Mouse (Mus musculus) bone marrow, adult 2 months (tissue): ENCODE results near the gene Mitf.

Source experiments
- CTCF ChIP-seq: fragments of 200-500 bp; IDR thresholded peaks from 2 replicates; pipeline ENCODE4 v1.5.1; 2011; ENCODE audit warnings: low read length, control low read depth; ENCODE audit not compliant: control insufficient read depth, insufficient read depth
- POLR2A ChIP-seq: fragments of 200-500 bp; IDR thresholded peaks from 2 replicates; pipeline ENCODE4 v1.6.1; 2011; ENCODE audit warnings: low read depth, mild to moderate bottlenecking, control low read depth, low read length, borderline replicate concordance; ENCODE audit not compliant: control insufficient read depth

DNA sequence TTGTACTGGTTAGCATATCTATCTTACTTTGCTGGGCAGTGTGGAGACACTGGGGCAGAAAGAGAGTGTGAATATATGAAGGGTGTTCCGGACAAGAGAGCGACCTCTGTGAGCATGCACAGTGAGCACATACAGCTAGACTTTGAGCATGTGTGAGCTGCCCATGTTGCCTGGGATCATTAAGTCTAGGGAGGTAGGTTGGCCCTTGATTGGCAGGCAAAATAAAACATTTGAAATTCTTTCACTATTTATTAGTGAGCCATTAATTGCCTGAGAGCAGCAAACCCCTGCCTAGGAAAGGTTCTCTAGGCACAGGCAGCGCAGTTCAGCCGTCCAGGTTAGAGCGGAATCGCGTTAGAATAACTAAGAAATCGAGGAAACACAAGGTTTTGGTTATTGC, 107.9 kb downstream of the Mitf start:
- TF ChIP-seq CTCF, result no peak
- no peak for TF ChIP-seq POLR2A
